Mouse (Mus musculus) liver, embryonic 11.5 days (tissue): ENCODE data around the gene Stag3. TPM values are rescaled to one million over a fixed set of nuclear protein-coding genes. Genes with fewer than 3 reads are reported as not detected.

ENCODE experiments used
- ATAC-seq: fragments of 200-750 bp; cut with Nextera tagmentation; replicated peaks from 2 replicates; pipeline ENCODE4 v1.8.0; 2017; ENCODE audit warnings: moderate number of reproducible peaks, mild to moderate bottlenecking, moderate TSS enrichment, moderate library complexity; ENCODE audit not compliant: low FRiP score
- DNase-seq: peaks from one replicate; pipeline ENCODE4 v3.0.0-alpha.2; 2017; ENCODE audit warnings: low spot score
- H3K27ac ChIP-seq: fragments of 300-500 bp; sonication (generic); 2 replicates; pipeline ENCODE4 v1.5.1; 2014; ENCODE audit warnings: mild to moderate bottlenecking, low read depth, low read length, control low read depth
- H3K27me3 ChIP-seq: fragments of 300-500 bp; sonication (generic); replicated peaks from 2 replicates; pipeline ENCODE4 v1.6.1; 2014; ENCODE audit warnings: low read length, mixed read lengths; ENCODE audit not compliant: control insufficient read depth, insufficient read depth
- H3K36me3 ChIP-seq: fragments of 300-500 bp; sonication (generic); 2 replicates; pipeline ENCODE4 v1.6.1; 2014; ENCODE audit warnings: mild to moderate bottlenecking, low read length, moderate library complexity, mixed read lengths; ENCODE audit not compliant: control insufficient read depth, insufficient read depth
- H3K4me1 ChIP-seq: fragments of 300-500 bp; sonication (generic); replicated peaks from 2 replicates; pipeline ENCODE4 v1.6.1; 2014; ENCODE audit warnings: low read length, mixed read lengths; ENCODE audit not compliant: control insufficient read depth, insufficient read depth
- H3K4me2 ChIP-seq: fragments of 300-500 bp; sonication (generic); 2 replicates; pipeline ENCODE4 v1.6.1; 2014; ENCODE audit warnings: mild to moderate bottlenecking, control low read depth, moderate library complexity
- H3K4me3 ChIP-seq: fragments of 300-500 bp; sonication (generic); 2 replicates; pipeline ENCODE4 v1.5.1; 2014; ENCODE audit warnings: low read depth, low read length, control low read depth
- H3K9ac ChIP-seq: fragments of 300-500 bp; sonication (generic); 2 replicates; pipeline ENCODE4 v1.6.1; 2014; ENCODE audit warnings: low read depth, low read length, control low read depth
- H3K9me3 ChIP-seq: fragments of 300-500 bp; sonication (generic); 2 replicates; pipeline ENCODE4 v1.6.1; 2016; ENCODE audit warnings: low read length, inconsistent platforms, mixed read lengths; ENCODE audit not compliant: control insufficient read depth
- WGBS: fragments of 180-500 bp; shearing (Covaris S2); extraction: QIAGEN DNeasy Blood & Tissue Kit; methylation state at CpG from one replicate; pipeline ENCODE4 v1.1.7; 2014; 5-methylcytosine and 5-hydroxymethylcytosine counted together
- polyA plus RNA-seq: library from polyadenylated mRNA; unstranded; fragments of >200 nt; fragmentation: Nextera tagmentation; extraction: Ambion mirVana; gene quantifications from 2 replicates; pipeline ENCODE4 v1.2.1, GENCODE M21; 2014

The Stag3 gene
- 7.1 and 8.1 TPM in 2 replicates for polyA plus RNA-seq

DNA sequence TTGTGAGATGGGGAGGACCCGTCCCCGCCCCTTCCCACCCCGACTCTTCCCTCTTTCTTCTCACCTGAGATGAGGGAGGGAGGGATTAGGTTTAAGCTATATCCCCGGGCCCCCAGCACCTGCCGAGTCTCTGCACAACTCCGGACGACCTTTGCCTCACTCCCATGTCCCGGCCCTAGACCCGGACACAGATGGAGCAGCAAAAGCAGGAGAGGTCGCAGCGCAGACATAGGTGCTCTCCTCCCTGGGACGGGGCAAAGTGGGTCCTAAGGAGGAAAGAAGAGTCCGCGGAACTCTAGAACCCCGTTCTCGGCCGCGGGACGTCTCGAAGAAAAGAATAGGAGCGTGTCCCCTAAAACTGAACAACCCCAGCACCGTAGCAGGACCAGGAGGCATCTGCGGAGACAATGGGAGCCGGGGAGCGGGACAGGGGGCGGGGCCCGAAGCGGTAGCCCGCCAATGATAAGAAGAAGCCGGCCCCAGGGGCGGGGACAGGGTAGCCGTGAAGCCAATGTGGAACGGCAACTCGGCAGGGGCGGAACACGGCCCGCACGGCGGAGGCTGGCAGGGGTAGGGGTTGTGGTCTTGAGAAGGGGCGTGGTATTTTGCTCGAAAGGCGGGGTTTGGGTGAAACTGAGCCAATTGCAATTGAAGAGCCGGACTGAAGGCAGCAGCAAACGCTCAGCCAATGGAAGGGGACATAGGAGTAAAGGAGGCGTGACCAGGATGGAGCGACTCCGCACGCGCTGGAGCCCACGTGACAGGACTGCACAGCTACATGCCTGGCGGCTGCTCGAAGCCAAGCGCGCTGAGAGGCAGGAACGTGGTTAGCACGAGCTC lies at the start of gene Stag3, which contains the start of the genes Gm43720 and Gpc2:
Gene Stag3, plus strand, starts transcription at position 656 of the 840 bp plus-strand sequence.
Gene Gm43720, minus strand, starts transcription at position 374 of the 840 bp plus-strand sequence.
Gene Gpc2, minus strand, starts transcription at position 421 of the 840 bp plus-strand sequence.
- WGBS = under 1% methylated on average over 56 of the region's 56 CpGs
- Histone ChIP-seq H3K4me2 (peak within 1 kb of the TSS; percentile 91), H3K27me3 (peaks cover 18% of the 10 kb centered on the region), H3K36me3 (no peaks in the 10 kb centered on the region; the same call in 1 of the 2 replicates), H3K4me3 (peak within 1 kb of the TSS; percentile 61), H3K9me3 (no peaks in the 10 kb centered on the region), H3K4me1 (peaks cover 4% of the 10 kb centered on the region), H3K9ac (peak within 1 kb of the TSS; percentile 65), H3K27ac (no peak within 1 kb of the TSS)
- DNase-seq (peak; percentile 96), ATAC-seq (peak; percentile 99)

DNA sequence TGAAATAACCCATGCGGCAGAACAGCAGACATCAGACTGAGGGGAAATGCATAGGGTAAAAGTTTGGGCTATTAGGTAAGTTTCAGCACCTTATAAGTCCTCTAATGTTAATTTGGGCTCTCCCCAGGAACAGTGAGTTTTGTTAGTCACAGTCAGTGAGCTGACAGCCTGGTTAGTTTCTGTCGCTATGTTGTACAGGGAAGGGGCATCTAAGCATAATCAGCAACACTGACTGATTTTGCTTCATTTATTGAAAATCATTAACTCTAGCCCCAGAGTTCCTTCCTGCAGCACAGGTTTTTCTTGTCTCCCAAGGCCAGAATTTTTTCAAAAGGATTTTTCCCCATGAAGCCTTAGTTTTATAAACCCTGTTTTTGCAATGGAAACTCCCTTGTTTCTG lies 46.3 kb upstream of the Stag3 start:
- no peaks in the 10 kb centered on the region for H3K4me1 ChIP-seq
- no peaks in the 10 kb centered on the region for H3K27me3 ChIP-seq
- H3K27ac ChIP-seq = no peak overlapping the region
- H3K36me3 ChIP-seq = no peaks in the 10 kb centered on the region
- H3K9ac ChIP-seq = no peak overlapping the region
- 88% methylated on average over 2 of the region's 2 CpGs for WGBS
- no peak for DNase-seq
- H3K4me3 ChIP-seq = no peak overlapping the region
- ATAC-seq = no peak
- H3K4me2 ChIP-seq = no peak overlapping the region
- H3K9me3 ChIP-seq = no peaks in the 10 kb centered on the region

DNA sequence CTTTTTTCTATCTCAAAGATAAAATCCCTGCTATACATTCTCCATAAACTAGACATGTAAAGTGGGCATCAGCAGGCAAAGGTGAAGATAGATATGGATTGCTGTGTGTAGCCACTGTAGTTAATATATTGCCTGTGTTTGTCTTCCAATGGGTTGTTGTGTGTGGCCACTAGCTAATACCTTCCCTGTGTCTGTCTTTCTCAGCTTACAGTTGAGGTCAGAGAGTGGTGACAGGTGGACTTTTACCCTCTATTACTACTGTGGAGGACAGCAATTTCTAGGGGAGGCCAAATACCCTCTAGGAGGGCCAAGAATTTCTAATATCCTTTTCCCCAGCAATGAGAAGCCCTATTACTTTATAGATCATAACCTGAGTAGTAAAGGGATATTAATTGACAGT lies 45.8 kb upstream of the Stag3 start:
- H3K27me3 ChIP-seq = no peaks in the 10 kb centered on the region
- H3K4me2 ChIP-seq = no peak overlapping the region
- ATAC-seq (no peak), DNase-seq (no peak)
- H3K4me3 ChIP-seq = no peak overlapping the region
- no peaks in the 10 kb centered on the region for H3K36me3 ChIP-seq
- H3K9ac ChIP-seq = no peak overlapping the region
- no peaks in the 10 kb centered on the region for H3K4me1 ChIP-seq
- no peak overlapping the region for H3K27ac ChIP-seq
- H3K9me3 ChIP-seq = no peaks in the 10 kb centered on the region

DNA sequence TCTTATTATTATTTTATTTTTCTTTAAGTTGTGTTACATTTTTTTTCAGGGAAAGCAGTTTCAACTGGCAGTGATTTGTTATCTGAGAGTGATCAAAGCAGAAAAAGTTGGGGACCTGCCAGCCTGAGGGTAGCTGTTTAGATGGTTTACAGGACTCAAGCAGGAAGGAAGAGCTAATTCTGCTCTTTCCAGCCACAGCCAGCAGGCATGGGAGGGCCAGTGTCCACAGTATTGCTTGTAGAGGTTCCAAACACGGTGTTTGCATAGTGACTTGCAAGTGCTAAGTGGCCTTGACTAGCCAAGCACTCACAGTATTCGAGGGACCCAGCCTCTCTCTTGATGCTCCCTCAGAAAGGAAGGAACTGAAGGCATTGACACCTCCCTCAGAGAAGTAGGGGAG lies 38.5 kb upstream of the Stag3 start:
- Histone ChIP-seq H3K36me3 (no peaks in the 10 kb centered on the region), H3K4me2 (no peak overlapping the region), H3K27ac (no peak overlapping the region), H3K27me3 (no peaks in the 10 kb centered on the region), H3K9ac (no peak overlapping the region), H3K9me3 (no peaks in the 10 kb centered on the region), H3K4me1 (no peaks in the 10 kb centered on the region), H3K4me3 (no peak overlapping the region)
- 25% methylated on average over 2 of the region's 2 CpGs for WGBS
- DNase-seq = no peak
- no peak for ATAC-seq

DNA sequence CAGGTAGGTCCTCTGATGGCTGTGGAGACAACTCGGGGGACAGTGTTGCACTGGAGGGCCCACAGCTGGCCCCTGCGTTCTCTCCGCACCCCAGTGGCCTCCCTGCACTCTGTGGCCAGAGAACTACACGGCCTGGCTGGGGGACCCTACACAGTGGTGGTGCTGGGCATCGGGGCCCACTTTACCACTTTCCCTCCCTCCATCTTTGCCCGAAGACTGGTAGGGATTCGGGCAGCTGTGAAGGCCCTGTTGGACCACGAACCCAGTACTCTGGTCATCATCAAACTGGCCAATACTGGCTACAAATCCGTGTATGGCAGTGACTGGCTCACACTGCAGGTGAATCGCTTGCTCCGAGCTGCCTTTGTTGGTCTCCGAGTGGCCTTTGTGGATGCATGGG lies 28.9 kb upstream of the Stag3 start:
- Histone ChIP-seq H3K4me2 (no peak overlapping the region), H3K9me3 (no peaks in the 10 kb centered on the region), H3K27me3 (no peaks in the 10 kb centered on the region), H3K36me3 (no peaks in the 10 kb centered on the region), H3K27ac (no peak overlapping the region), H3K9ac (no peak overlapping the region), H3K4me1 (peaks cover 6% of the 10 kb centered on the region), H3K4me3 (no peak overlapping the region)
- WGBS = 85% methylated on average over 12 of the region's 12 CpGs
- ATAC-seq (no peak), DNase-seq (no peak)

DNA sequence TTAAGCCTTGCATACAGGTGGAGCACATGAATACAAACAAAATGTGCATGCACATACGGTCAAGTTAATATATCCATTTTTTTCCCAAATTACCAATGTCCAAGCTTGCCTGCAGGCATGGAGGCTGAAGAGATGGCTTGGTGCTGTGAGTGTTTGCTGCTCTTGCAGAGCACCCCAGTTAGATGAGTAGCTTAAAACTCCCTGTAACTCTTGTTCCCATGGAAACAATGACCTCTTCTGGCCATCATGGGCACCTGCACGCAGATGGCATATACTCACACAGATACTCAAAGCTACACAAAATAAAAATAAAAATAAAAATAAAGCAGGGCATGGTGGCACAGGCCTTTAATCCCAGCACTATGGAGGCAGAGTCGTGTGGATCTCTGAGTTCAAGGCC lies 27.0 kb upstream of the Stag3 start:
- no peaks in the 10 kb centered on the region for H3K27me3 ChIP-seq
- no peak overlapping the region for H3K4me2 ChIP-seq
- no peak for ATAC-seq
- H3K27ac ChIP-seq = no peak overlapping the region
- H3K36me3 ChIP-seq = no peaks in the 10 kb centered on the region; the same call in 1 of the 2 replicates
- peaks cover 16% of the 10 kb centered on the region for H3K4me1 ChIP-seq
- DNase-seq = no peak
- H3K9me3 ChIP-seq = no peaks in the 10 kb centered on the region
- no peak overlapping the region for H3K4me3 ChIP-seq
- no peak overlapping the region for H3K9ac ChIP-seq
- WGBS = 92% methylated on average over 3 of the region's 3 CpGs

DNA sequence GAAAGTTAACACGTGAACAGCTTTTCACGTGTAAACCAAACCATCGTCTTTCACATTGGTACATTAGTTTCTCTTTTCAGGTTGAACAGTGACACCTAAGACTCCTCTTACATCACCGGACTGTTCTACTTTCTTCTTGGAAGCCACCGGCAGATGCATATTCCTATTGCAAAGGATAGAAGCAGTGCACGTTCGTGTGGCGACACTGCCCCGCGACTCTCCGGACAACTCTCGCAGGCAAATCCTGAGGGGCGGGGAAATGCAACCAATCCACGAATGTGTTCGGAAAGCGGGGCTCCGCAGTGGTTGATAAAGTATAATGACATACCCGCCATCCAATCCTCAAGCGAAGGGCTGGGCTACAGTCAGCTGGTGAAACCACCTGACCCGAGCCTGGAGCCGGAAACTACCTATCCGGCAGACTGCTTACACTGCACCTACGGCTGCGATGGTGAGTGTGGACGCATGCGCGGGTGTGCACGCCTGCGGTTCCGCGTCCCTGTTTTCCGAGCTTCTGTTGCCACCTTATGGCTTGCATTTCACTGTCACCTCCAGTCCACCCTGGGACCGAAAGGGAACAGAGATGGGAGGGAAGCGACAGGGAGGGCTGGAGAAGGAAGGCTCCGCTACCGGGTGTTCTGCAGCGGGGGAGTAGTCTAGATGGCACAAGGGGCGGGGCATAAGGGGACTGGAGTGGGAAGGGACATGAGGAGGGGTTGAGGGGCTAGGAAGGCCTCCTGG lies 24.5 kb upstream of the Stag3 start, which contains the start of gene Lamtor4:
Gene Lamtor4, plus strand, starts transcription at position 130 of the 741 bp plus-strand sequence.
- WGBS = under 1% methylated on average over 38 of the region's 38 CpGs
- H3K4me1 ChIP-seq = peaks cover 38% of the 10 kb centered on the region

DNA sequence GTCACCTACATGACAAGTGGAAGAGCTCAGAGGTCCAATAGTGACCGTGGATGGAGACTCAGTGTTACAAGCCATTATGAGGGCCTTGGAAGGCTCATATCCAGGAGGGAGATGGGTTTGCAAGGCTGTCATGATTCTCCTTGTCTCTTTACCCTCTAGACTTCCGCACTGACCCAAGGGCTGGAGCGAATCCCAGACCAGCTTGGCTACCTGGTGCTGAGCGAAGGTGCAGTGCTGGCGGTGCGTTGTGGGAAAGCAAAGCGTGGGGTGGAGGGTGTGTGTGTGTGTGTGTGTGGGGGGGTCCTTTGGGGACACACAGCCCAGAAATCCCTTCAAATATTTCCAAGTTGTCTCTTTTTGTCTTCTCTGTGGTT lies 24.0 kb upstream of the Stag3 start:
- H3K4me1 ChIP-seq = peaks cover 40% of the 10 kb centered on the region
- ATAC-seq = no peak
- 12% methylated on average over 7 of the region's 7 CpGs for WGBS

More for the DNA sequence above, 24.5 kb upstream of the Stag3 start, which contains the start of gene Lamtor4:
- DNase-seq = peak; percentile 87
- Histone ChIP-seq H3K9me3 (no peaks in the 10 kb centered on the region), H3K27ac (peak within 1 kb of the TSS; percentile 66), H3K4me3 (peak within 1 kb of the TSS; percentile 76), H3K9ac (peak within 1 kb of the TSS; percentile 81), H3K27me3 (no peaks in the 10 kb centered on the region), H3K36me3 (peaks cover 11% of the 10 kb centered on the region), H3K4me2 (peak within 1 kb of the TSS; percentile 96)
- ATAC-seq = peak; percentile 99

More for the DNA sequence above, 24.0 kb upstream of the Stag3 start:
- no peak for DNase-seq
- Histone ChIP-seq H3K9me3 (no peaks in the 10 kb centered on the region), H3K27ac (peak overlapping the region; percentile 66), H3K27me3 (no peaks in the 10 kb centered on the region), H3K9ac (peak overlapping the region; percentile 81), H3K4me3 (peak overlapping the region; percentile 76), H3K36me3 (peaks cover 13% of the 10 kb centered on the region), H3K4me2 (peak overlapping the region; percentile 96)
